Mouse (Mus musculus) hematopoietic stem cell, adult 5-6 weeks (primary cell): ENCODE data around the gene Zfp263. TPM values are rescaled to one million over a fixed set of nuclear protein-coding genes. Genes with fewer than 3 reads are reported as not detected.

ENCODE experiments used
- ATAC-seq, 2 experiments: fragments of 125-278 bp in 1 of 2; replicated peaks in 1 of 2; 2 replicates each; pipeline ENCODE4 v1.8.0; 2016 to 2017; ENCODE audit warnings: inconsistent platforms in 2 of 2, mild to moderate bottlenecking in 2 of 2, moderate number of reproducible peaks in 2 of 2, low read depth in 1 of 2, moderate TSS enrichment in 1 of 2; ENCODE audit not compliant: low FRiP score in 2 of 2, poor library complexity in 2 of 2, severe bottlenecking in 2 of 2, insufficient read depth in 1 of 2, low TSS enrichment in 1 of 2
- total RNA-seq: library from RNA; stranded (forward); fragments of 172-1452, 232-1000 nt; gene quantifications from 2 replicates; pipeline ENCODE4 v1.2.3, GENCODE M21; 2017

Zfp263 gene
- 50.8 and 56.0 TPM in 2 replicates for total RNA-seq

DNA sequence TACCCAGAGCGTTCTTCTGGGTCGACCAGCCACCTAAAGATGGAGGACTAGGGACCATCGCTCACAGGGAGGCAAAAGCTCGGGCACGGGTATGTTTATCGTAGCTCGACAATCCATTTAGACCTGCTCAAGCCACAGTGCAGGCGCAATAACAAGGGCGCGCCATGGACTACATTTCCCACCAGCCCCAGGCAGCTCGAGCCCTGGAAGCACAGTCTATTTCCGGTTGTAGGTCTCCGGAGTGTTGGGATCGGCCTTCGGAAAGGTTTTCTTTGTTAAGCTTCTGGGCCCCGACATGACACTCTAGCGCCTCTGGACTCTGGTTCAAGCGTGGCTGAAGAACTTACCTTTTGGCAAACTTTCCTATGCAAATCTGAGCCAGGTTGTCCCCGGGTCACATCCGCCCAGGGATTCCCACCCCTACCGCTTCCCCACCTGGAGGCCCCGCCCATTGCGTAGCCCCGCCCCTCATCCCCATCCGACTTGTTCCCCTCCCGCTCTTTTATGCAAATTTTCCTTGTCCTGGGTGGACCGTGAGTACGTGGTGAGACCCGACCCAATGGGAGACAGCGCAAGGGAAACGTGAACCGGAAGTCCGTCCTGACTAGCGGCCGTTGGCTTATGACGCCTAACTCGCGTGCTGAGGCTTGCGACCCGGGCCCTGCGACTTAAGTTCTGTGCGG lies at the start of gene Zfp263:
Gene Zfp263 (plus strand): TSS at position 591 of the 683 bp plus-strand sequence.
- ATAC-seq: peak; percentile 91 to 93

DNA sequence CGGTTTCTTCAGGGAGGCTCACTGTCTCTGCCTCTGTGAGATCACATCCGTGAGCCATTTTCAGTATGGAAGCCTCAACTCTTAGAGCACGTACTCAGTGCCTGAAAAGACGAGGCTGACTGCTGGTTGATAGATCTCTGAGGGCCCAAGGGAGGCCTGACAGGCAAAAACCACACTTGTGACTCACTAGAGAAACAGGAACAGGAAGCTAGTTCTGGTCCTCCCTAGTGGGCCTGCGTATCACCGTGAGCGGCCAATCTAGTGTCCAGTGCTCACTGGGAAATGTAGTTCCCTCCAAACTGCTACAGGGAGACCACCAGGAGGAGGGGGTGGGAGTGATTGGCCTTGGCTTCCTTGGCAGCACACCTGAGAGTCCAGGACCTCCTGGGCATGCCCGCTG lies 44.6 kb upstream of the Zfp263 start:
- ATAC-seq: peak; percentile 88 to 91

DNA sequence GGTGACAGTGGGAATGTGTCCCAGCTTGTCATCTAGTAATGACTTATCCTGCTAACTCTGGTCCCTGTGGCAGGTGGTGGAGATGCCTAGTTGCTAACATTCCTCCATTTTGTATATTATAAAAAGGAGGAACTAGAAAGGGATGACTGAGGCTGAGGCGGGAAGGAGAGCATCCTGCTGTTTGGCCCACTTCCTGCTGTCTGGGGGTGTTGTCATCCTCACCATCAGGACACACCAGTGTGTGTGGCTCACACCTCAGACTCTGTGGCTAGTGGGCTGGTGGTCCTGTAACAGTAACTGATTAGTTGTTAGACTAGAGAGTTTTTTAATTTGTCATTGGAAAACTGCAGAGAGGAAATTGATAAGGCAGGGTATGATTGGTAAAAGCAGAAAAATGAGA lies 43.0 kb upstream of the Zfp263 start:
- no peak; a peak in 1 of 4 replicates for ATAC-seq

DNA sequence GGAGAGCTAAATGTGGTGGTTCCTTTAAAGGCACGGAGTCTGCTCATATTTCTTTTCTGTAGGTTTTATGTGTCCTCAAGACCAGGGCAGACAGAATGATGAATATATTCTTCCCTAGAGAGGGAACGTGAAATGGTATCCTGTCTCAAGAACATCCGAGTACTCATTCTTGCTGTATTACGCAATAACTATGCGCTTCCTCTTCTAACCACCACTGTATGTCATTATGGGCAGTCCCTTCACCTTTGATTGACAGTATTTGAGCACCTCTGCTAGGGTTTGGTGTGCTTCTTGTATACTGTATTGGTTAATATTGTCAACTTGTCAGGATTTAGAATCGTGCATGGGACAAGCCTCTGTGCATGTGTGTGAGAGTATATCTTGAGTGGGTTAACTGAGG lies 37.2 kb upstream of the Zfp263 start:
- ATAC-seq: peak; percentile 89 to 94

DNA sequence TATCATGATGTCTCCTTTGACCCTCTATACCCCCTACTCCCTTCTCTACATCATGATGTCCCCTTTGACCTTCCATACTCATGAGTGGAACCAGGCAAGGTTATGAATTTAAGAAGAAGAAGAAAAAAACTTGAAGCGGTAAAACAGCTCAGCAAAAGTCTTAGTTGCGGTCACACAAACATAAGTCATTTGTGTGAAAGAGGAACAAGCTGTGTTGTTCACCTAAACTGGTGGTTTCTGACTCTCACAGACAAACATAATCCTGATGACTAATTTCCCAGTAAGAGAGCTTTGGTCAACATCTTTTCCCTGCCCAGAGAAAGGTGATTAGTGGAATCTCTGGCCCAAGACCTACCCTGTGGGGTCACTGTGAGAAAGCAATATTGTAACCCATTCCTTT lies 29.2 kb upstream of the Zfp263 start:
- ATAC-seq: peak; percentile 82 to 89

DNA sequence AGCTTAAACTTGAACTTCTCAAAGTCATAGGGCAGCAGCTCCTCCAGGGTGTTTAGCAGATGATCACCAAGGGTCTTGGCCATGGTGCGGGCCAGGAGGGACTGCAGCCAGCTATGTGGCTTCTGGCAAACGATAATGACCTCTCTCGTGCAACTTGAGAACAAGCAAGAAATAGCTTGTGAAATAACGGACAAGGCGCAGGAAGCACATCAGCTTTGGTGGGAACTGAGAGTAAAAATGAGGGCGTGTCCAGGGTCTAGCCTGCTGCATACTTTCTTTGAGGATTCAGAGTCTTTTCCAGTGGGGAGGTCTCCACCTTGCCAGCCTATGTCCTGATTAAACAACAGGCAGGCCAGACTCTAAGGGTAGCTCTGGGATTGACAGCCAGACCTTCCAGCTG lies 25.9 kb upstream of the Zfp263 start, which contains the start of gene Mefv:
Gene Mefv (minus strand): TSS at position 118 of the 400 bp plus-strand sequence.
- no peak for ATAC-seq

DNA sequence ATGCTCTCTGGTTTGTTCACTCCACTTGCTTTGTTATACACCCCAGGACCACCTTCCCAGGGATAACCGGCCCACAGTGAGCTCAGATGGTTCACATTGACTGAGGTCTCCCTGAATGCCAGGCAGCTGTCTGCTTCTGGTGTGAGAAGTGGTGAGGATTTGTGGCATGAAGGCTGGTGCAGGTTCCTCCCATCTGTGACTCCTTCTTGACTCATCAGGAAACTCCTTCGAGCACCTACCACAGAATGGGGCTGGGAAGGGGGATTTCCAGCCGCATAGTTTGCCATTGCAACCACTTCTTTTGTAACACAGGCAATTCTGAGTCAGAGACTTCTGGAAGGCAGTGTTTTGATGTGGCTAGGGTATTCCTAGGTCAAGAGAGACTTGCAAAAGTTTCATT lies 20.7 kb upstream of the Zfp263 start:
- ATAC-seq: peak; percentile 76 to 89

DNA sequence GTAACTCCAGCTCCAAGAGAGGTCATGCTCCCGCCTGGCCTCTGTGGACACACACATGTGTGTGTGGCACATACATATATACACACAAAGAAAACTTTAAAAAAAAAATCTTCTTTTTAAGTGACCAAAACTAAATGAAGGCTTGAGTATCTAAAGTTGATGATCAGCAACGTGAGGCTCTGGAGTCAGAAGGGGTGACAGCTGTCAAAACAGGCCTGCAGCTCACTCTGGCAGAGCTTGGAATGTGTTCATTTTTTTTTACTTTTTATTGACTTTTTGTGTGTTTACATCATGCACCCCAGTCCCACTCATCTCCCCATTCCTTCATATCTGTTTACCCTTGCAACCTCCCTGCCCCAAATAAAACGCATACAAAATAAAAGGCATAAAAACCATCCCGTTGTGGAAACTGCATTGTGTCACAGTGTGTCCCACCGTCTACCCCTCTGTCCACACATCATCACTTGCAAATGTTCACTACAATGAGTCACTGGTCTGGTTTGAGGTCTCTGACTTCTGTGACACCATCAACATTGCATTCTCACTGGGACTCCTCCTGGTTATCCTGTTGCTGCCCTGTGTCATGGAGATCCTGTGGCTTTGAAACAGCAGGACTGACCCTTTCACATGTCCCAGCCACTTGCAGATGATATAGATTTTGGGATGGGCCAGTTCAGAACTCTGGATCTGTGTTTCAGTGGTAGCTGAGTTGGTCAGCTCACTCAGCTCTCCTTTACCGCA lies 15.7 kb upstream of the Zfp263 start:
- no peak for ATAC-seq

DNA sequence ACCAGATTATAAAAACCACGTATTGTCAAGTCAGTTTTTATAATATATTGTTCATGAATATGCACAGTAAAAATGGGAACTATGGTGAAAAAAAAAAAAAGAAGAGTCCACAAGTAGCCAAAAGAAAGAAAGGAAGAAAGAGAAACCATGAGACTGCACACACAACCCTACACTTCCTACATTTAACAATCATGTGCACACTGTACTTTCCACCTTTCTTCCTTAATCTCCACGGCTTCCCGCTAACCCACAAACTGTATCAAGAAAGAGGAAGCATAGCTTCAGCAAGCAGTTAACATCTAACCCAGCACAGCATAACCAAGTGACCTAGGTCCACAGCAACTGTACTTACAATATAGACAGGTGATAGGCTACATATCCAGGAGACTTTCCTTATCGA lies 11.3 kb upstream of the Zfp263 start:
- peak; percentile 94 to 98 for ATAC-seq

DNA sequence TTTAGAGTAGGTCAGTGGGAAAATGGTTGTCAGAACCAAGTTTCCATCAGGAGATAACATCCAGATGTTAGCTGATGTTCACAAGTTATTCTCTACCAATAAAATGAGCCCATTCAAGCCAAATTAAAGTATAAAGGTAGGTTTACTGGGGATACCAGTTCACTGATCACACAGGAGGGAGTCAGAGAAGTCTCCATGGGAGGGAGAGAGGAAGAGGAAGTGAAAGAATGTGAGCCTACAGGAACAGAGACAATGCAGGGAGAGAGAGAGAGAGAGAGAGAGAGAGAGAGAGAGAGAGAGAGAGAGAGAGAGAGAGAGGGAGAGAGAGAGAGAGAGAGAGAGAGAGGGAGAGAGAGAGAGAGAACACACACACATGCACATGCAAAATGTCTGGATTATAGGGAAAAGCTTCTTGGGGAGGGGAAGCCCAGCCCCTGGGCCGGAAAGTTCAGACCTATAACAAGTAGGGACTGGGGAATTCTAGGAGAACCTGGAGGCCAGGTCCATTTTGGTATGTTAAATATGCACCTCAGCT lies 10.6 kb upstream of the Zfp263 start:
- no peak for ATAC-seq

DNA sequence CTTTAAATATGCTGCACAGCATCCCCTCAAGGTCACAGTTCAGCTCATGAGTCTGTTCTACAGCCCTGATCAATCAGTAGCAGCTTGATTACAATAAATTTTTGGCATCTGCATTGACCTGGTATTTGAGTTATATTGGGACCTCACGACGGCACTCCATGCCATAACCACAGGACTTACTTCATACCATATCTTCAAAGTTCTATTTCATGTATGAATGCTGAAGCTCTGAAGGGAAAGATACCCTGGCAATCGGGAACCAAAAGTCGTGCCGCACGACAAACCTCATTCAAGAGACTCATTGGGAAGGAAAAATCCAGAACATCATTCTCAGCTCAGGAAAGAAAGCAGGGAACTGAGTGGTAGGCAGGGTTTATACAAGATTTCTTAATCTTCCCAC lies 1.4 kb upstream of the Zfp263 start:
- no peak for ATAC-seq

DNA sequence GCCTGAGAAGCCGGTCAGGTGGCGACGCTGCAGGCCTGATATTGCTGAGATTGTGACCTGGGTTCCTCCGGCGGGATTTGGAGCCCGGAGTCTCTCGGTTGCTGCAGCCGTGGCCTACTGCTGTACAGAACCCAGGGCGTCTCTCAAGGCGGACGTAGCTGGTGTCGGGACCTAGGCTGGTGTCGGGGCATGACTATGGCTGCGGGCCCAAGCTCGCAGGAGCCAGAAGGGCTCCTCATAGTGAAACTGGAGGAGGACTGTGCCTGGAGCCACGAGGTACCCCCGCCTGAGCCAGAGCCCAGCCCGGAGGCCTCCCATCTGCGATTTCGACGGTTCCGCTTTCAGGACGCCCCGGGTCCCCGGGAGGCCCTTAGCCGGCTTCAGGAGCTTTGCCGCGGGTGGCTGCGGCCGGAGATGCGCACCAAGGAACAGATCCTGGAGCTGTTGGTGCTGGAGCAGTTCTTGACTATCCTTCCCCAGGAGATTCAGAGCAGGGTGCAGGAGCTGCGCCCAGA lies 350 bp downstream of the Zfp263 start:
- peak; percentile 41 to 42 for ATAC-seq

DNA sequence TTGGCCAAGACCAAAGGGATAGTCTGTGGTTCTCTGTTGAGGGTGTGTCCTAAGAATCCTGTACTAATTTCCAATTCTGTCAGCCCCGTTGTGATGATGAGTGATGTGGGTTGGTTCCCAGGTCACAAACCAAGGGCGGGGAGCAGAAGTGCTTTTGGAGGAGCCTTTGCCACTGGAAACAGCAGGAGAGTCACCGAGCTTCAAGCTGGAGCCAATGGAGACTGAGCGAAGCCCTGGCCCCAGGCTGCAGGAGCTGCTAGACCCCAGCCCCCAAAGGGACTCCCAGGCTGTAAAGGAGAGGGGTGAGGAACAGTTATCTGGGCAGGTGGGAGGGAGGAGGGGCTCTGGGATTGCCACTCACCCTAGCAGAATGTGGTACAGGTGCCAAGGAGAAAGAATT lies 1.8 kb downstream of the Zfp263 start:
- no peak for ATAC-seq

DNA sequence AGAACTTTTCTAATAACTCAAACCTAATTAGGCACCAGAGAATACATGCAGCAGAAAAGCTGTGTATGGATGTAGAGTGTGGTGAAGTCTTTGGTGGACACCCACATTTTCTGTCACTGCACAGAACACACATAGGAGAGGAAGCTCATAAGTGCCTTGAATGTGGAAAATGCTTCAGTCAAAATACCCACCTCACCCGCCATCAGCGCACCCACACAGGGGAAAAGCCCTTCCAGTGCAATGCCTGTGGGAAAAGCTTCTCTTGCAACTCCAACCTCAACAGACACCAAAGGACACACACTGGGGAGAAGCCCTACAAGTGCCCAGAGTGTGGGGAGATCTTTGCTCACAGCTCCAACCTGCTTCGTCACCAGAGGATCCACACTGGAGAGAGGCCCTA lies 5.1 kb downstream of the Zfp263 start:
- no peak for ATAC-seq

DNA sequence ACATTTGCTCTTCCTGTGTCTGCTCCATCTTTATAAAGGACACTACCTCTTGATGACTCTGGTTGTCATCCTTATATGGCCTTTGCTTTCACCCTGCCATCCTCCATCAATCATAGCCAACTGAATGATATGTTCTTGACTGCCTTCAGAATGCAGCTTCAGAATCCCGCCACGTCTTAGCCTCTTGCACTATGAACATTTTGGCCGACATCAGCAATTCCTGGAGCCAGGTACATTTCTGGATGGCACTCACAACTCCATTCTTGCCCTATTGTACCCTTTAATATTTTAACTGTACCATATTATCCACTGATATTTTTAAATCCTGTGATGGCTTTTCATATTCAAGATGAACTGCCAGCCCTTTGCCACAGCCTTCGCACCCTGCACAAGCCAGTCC lies 27.7 kb downstream of the Zfp263 start:
- ATAC-seq: no peak

DNA sequence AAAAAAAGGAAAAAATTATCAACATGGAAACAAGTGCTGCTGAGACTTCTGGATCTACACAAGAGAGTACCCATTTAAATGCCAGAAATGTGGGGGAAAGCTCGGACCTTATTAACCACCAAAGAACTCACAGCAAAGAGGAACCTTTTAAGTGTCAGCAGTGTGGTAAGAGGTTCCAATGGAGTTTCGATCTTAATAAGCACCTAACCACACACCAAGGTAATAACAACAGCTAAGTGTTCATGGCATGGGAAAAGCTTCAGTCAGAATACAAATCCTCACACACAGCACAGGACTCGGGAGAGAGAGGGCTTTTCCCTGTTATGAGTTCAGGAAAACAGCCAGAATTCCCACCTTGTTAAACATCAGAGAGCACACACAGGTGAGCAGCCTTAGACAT lies 32.5 kb downstream of the Zfp263 start:
- ATAC-seq: no peak

DNA sequence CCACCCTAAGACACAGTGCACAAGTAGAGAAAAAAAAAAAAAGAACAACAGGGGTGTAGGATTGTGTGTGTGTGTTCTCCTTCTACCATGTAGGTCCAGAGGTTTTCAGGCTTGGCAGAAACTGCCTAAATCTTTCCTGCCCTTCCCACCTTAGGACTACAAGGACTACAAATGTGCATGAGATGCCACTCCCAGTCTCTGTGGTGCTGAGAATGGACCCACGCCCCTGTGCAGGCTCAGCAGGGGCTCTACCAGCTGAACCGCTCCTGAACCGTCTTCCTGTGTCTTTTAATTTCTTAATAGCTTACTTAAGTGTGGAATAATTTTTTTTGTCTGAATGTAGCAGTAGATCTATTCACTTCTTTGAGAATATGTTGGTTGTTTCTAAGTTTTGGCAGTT lies 34.1 kb downstream of the Zfp263 start:
- no peak for ATAC-seq

DNA sequence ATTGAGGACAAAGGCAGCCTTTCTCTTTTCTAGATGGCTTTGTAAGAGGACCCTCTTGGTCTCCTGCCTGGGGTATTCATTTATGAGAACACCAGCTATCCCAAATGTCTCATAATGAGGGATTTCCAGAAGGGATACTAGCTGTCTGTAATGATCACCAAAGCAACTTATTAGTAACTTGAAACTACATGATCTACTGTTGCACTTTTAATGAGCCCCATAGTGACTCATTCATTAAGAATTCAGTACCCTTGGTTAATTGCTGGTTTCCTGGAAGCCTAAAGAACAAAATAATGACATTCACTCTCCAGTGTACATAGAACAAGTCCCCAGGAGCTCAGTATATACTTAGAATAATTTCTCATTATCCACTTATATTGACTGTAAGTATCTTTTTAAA lies 37.3 kb downstream of the Zfp263 start:
- ATAC-seq: no peak
